Mouse (Mus musculus) midbrain, embryonic 16.5 days (tissue): ENCODE measurements around the gene Ptges3. TPM values are rescaled to one million over a fixed set of nuclear protein-coding genes. Genes with fewer than 3 reads are reported as not detected.

Experiments used
- ATAC-seq: fragments of 200-750 bp; cut with Nextera tagmentation; 2 replicates; pipeline ENCODE4 v1.8.0; 2017; ENCODE audit warnings: moderate TSS enrichment
- H3K27ac ChIP-seq: fragments of 300-500 bp; sonication (generic); 2 replicates; pipeline ENCODE4 v1.5.1; 2014; ENCODE audit warnings: mild to moderate bottlenecking, low read length, mixed read lengths
- H3K27me3 ChIP-seq: fragments of 300-500 bp; sonication (generic); 2 replicates; pipeline ENCODE4 v1.6.1; 2014; ENCODE audit warnings: low read depth, low read length, mixed read lengths; ENCODE audit not compliant: control insufficient read depth, insufficient read depth
- H3K36me3 ChIP-seq: fragments of 300-500 bp; sonication (generic); 2 replicates; pipeline ENCODE4 v1.6.1; 2014; ENCODE audit warnings: mild to moderate bottlenecking, low read length, moderate library complexity, mixed read lengths; ENCODE audit not compliant: control insufficient read depth, insufficient read depth
- H3K4me1 ChIP-seq: fragments of 300-500 bp; sonication (generic); 2 replicates; pipeline ENCODE4 v1.6.1; 2014; ENCODE audit warnings: mild to moderate bottlenecking, low read length, mixed read lengths; ENCODE audit not compliant: control insufficient read depth, insufficient read depth
- H3K4me2 ChIP-seq: fragments of 300-500 bp; sonication (generic); 2 replicates; pipeline ENCODE4 v1.6.1; 2014; ENCODE audit warnings: mild to moderate bottlenecking, low read length, mixed read lengths
- H3K4me3 ChIP-seq: fragments of 300-500 bp; sonication (generic); 2 replicates; pipeline ENCODE4 v1.5.1; 2014; ENCODE audit warnings: low read depth, mild to moderate bottlenecking, low read length, moderate library complexity, mixed read lengths
- H3K9ac ChIP-seq: fragments of 300-500 bp; sonication (generic); 2 replicates; pipeline ENCODE4 v1.6.1; 2014; ENCODE audit warnings: low read depth, low read length, mixed read lengths
- H3K9me3 ChIP-seq: fragments of 300-500 bp; sonication (generic); replicated peaks from 2 replicates; pipeline ENCODE4 v1.6.1; 2014; ENCODE audit warnings: mild to moderate bottlenecking, low read length, mixed read lengths; ENCODE audit not compliant: control insufficient read depth, poor library complexity, severe bottlenecking
- WGBS: fragments of 180-500 bp; shearing (Covaris S2); extraction: QIAGEN DNeasy Blood & Tissue Kit; methylation state at CpG from one replicate; pipeline ENCODE4 v1.1.7; 2014; 5-methylcytosine and 5-hydroxymethylcytosine counted together
- polyA plus RNA-seq: library from polyadenylated mRNA; unstranded; fragments of >200 nt; fragmentation: Nextera tagmentation; extraction: Ambion mirVana; gene quantifications from 2 replicates; pipeline ENCODE4 v1.2.1, GENCODE M21; 2015

Ptges3 gene
- polyA plus RNA-seq, 1 experiment from 2014 or later, result 387 TPM

DNA sequence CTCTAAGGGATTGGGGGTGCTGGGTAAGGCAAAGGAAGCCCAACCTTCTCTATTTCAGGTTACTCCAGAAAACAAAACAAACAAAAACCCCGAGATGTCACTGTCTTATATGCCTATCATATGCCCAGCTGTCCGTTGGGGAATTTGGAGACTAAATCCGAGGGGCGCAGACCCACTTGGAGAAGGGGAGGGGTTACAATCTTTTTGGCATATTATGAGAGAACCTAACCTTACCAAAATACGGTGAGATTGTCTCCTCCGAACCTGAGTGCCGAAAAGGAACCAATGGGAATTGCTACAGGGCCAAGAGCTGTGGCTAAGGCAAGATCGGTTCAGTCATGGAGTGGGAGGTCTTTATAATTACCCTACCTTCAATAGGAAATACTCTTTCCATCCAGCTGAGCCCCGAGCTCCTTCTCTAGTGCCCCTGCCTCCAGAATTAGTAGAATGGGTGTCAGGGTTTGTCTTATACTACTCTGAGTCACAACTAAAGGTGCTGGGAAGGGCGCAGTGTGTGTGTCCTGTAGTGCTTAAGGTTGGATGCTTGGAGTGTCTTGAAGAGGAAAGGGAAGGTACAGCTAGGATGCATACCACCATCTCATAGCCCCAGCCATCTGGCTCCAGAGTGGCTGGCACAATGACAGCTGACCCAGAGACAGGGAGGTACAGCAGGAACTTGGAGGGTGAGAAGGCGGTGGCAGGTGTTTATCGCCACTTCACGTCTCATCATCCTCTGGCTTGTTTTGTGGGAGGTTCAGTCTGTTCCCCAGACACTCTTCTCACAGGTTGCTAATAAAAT is 34.9 kb downstream of the Ptges3 start:
- no peak for ATAC-seq
- Histone ChIP-seq H3K9ac (peak overlapping the region; percentile 84), H3K4me3 (peak overlapping the region; percentile 72), H3K27me3 (no peaks in the 10 kb centered on the region), H3K27ac (peak overlapping the region; percentile 84; the same call in 1 of the 2 replicates), H3K4me1 (peaks cover 41% of the 10 kb centered on the region), H3K36me3 (peaks cover 12% of the 10 kb centered on the region; the same call in 1 of the 2 replicates), H3K9me3 (no peaks in the 10 kb centered on the region), H3K4me2 (peak overlapping the region; percentile 85)
- 20% methylated on average over 13 of the region's 13 CpGs for WGBS

DNA sequence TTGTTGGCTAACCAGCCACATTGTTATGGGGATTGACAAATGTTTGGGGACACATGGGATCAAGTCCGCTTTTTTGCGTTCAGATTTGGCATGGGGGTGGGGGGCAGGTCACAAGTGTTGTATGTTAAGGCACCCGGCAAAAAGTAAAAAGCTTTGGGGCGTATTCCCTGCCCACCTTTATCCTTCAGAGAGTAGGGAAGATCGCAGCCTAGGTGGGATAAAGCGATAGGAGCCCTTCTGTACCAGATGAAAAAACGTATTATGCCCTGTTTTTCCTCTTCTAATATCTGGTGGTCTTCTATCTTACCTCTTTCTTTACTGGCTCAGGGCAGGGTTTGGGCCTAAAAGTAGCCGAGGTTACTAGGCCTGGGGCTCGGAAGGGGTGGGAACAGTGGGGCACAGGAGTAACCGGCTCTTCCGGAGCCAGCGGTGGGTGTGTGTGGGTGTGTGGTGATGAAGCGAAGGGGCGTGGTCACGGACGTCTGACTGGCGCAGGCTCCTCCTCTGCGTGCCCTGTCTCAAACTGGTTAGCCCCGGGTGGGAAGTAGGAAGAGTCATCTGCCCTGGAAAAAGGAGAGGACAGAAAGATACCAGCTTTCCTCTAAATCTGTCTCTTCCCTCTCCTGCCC is 35.7 kb downstream of the Ptges3 start:
- Histone ChIP-seq H3K4me1 (peaks cover 42% of the 10 kb centered on the region), H3K9ac (0 out of 2 replicates have a peak overlapping the region, but pooled peaks have one; percentile 5), H3K4me2 (peak overlapping the region; percentile 85), H3K9me3 (no peaks in the 10 kb centered on the region), H3K27ac (no peak overlapping the region), H3K36me3 (peaks cover 6% of the 10 kb centered on the region; the same call in 1 of the 2 replicates), H3K4me3 (peak overlapping the region; percentile 12; the same call in 1 of the 2 replicates), H3K27me3 (no peaks in the 10 kb centered on the region)
- ATAC-seq, result 0 out of 2 replicates have a peak, but pooled peaks have one; percentile 22
- WGBS, result 9% methylated on average over 19 of the region's 19 CpGs

DNA sequence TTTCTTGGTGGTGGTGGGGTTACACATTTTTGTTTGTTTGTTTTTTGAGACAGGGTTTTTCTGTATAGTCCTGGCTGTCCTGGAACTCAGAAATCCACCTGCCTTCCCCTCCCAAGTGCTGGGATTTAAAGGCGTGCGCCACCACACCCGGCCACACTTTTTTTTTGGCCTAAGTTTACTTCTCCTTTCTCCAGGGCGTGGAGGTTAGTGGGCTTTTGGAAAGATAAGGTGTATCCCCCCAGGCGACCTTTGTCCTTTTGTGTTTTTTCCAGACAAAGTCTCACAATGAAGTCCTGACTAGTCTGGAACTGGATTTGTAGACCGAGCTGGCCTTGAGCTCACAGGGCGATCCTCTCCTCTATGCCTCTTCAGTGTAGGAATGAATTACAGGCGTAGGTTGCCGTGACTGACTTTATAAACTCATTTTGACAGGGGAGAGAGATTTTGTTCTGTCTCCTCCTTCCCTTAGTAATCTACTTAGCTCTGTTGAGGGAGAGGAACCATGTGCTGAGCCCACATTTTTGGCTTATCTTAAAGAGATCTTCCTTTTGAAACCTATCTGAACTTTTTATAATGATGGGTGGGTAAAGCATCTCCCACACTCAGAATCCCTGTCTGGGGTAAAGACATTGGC is 36.4 kb downstream of the Ptges3 start:
- Histone ChIP-seq H3K9ac (no peak overlapping the region), H3K36me3 (no peaks in the 10 kb centered on the region), H3K4me1 (peaks cover 42% of the 10 kb centered on the region), H3K4me3 (no peak overlapping the region), H3K27ac (no peak overlapping the region), H3K9me3 (no peaks in the 10 kb centered on the region), H3K27me3 (no peaks in the 10 kb centered on the region), H3K4me2 (no peak overlapping the region)
- no peak for ATAC-seq
- WGBS, result 20% methylated on average over 9 of the region's 9 CpGs

DNA sequence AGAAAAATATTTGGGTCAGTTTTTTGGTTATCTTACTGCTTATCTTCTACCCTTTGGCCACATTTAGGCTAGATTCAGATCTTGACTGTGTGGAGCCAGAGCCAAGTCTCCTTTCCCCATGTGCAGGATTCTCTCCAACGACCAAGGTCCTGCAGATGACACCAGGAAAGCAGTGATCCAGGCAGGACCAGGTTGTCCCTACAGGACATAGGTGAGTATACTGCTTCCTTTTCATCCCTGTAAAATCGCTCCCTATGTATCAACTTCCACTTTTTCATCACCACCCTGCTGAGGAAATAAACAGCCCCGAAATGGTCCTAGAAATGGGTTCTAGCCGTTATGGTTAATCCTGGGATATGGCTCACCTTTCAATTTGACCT is 37.5 kb downstream of the Ptges3 start:
- H3K4me2 ChIP-seq, result no peak overlapping the region
- H3K9me3 ChIP-seq, result no peaks in the 10 kb centered on the region
- peaks cover 36% of the 10 kb centered on the region for H3K4me1 ChIP-seq
- no peak overlapping the region for H3K9ac ChIP-seq
- 20% methylated on average over 4 of the region's 4 CpGs for WGBS
- ATAC-seq, result no peak
- peak overlapping the region; percentile 97; the same call in 1 of the 2 replicates for H3K4me3 ChIP-seq
- no peaks in the 10 kb centered on the region for H3K27me3 ChIP-seq
- no peaks in the 10 kb centered on the region for H3K36me3 ChIP-seq
- no peak overlapping the region for H3K27ac ChIP-seq

DNA sequence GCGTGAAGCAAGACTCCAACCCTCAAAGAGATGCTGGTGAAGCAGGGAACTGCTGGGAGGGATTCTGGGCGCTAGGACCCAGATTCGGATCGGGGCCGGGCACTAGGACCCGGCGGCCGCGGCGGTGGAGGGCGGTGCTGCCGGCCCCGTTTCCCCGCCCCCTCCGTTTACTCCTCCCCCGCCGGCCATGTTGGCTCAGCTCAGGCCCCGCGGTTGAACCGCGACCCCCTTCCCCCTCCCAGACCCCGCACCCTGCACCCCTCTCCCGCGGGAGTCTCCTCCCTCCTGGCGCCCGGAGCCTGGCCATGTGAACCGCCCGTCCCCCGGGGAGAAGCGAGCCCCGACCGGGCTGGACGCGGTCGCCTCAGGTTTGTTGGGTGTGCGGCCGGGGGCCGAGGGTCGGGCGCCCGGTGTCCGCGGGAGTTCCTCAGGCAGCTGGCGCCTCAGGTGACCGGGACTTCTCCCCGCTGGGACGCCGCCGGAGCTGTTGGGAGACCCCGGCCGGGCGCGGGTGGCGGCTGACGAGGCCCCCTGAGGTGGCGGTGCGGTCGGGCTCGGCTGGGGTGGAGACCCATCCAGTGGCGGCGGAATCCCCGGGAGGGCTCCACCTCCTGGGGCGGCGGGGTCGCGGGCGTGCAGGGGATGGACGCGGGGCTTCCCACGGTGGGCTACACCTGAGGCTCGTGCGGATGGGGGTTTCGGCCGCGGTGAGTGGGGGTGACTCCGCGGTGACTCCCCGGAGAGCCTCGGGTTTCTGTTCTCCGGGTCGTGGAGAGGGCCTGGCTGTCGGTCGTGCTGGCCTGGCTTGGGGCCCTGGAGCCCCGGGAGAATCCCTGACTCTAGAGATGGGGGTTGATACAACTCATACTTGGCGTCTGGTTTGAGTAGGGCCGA is 38.2 kb downstream of the Ptges3 start:
- Histone ChIP-seq H3K27me3 (no peaks in the 10 kb centered on the region), H3K4me2 (peak overlapping the region; percentile 68), H3K4me1 (peaks cover 29% of the 10 kb centered on the region), H3K4me3 (peak overlapping the region; percentile 97), H3K9me3 (no peaks in the 10 kb centered on the region), H3K36me3 (no peaks in the 10 kb centered on the region), H3K27ac (peak overlapping the region; percentile 86), H3K9ac (peak overlapping the region; percentile 91)
- under 1% methylated on average over 73 of the region's 86 CpGs for WGBS
- peak; percentile 84 for ATAC-seq

DNA sequence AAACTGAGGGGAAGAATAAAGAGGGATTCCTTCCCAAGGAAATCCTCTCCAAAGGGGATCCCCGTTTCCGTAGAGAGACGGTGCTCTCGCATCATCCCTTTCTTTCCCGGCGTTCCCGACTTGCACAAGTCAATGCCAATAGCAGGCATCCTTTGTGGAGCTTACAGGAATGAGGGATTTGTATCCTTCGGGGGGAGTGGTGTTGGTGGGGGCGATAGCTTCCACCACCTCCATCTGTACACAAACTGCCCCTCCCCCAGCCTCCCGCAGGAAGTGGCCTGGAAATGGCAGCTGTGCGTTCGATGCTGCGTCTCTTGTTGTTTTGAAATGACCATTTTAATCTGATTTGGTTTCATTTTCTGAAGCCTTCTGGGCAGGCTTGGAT is 38.8 kb downstream of the Ptges3 start:
- ATAC-seq, result no peak; the same call in 1 of the 2 replicates
- Histone ChIP-seq H3K4me1 (peaks cover 25% of the 10 kb centered on the region), H3K9ac (peak overlapping the region; percentile 91), H3K27ac (peak overlapping the region; percentile 86), H3K4me3 (peak overlapping the region; percentile 97), H3K9me3 (no peaks in the 10 kb centered on the region), H3K4me2 (peak overlapping the region; percentile 68), H3K36me3 (no peaks in the 10 kb centered on the region), H3K27me3 (no peaks in the 10 kb centered on the region)
- WGBS, result 0% methylated on average over 13 of the region's 13 CpGs

DNA sequence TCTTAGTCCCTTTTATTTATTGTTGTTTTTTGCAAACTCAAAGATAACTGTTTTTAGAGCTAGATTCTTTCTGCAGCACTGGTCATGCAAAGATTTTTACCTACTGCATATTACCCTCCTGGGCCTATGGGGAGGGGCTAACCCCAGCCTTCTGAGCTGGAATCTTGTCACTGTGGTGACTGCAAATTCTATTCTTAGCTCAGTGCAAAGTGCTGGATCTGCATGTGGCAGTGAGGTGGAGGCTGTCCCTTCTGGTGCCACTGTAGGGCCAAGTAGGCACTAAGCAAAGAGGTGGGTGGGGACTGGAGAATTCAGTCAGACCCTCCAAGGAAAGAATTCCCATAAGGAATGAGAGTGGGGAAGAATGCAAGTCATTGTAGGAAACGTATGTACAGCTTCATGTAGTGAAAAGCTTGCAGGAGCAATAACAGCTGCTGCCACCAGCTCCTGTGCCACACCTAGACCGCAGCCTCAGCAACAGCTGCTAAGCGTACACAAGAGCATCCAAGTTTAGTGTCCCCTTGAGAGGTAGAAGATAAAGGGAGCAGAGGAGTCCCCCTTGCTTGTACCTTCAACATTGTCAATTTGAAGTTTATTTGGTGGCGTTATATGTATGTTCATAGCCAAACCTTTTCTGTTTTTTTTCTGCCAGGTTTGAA is 51.5 kb downstream of the Ptges3 start:
- Histone ChIP-seq H3K4me2 (no peak overlapping the region), H3K9me3 (no peaks in the 10 kb centered on the region), H3K36me3 (peaks cover 27% of the 10 kb centered on the region), H3K4me1 (no peaks in the 10 kb centered on the region), H3K9ac (no peak overlapping the region), H3K4me3 (no peak overlapping the region), H3K27ac (no peak overlapping the region), H3K27me3 (no peaks in the 10 kb centered on the region)
- no peak for ATAC-seq
- 95% methylated on average over 4 of the region's 4 CpGs for WGBS

DNA sequence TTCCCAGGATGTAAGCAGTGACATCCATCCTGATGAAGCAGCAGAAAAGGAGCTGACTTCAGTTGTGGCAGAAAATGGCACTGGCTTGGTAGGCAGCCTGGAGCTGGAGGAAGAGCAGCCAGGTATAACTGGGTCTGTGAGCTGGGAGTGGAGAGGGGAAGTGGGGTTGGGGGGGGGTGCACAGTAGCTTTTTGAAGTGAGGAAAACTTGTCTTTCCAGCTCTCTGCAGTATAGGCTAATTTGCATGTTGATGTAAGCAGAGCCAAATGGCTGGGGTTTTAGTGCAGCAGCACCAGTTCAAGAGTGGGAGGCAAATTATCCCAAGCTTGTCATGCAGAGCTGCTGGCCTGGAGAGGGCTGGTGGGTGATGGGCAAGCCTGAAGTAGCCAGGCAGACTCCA is 52.5 kb downstream of the Ptges3 start:
- Histone ChIP-seq H3K4me3 (no peak overlapping the region), H3K4me2 (no peak overlapping the region)
- no peak for ATAC-seq

More for the DNA sequence above, 52.5 kb downstream of the Ptges3 start:
- Histone ChIP-seq H3K9me3 (no peaks in the 10 kb centered on the region), H3K36me3 (peaks cover 34% of the 10 kb centered on the region), H3K27me3 (no peaks in the 10 kb centered on the region), H3K9ac (no peak overlapping the region), H3K4me1 (no peaks in the 10 kb centered on the region), H3K27ac (no peak overlapping the region)
